Mouse (Mus musculus): Measurements from ENCODE around the gene Imp3. TPM values are rescaled to one million over a fixed set of nuclear protein-coding genes. Genes with fewer than 3 reads are reported as not detected.
"Not testable (repeated sequence)": the region's sequence is repeated elsewhere in the genome, so short reads cannot be mapped to it uniquely, and the experiment has no call there.

The Imp3 gene
- total RNA-seq, 1 experiment from 2014 or later: 87.2 TPM

- ATAC-seq (replicated peaks in 1 of 2; ENCODE audit: insufficient read depth in 1 of 2, low FRiP score in 2 of 2, low TSS enrichment in 1 of 2, low read depth in 1 of 2, poor library complexity in 2 of 2, severe bottlenecking in 2 of 2): not testable (repeated sequence)
These were observed 11.4 kb downstream of the Imp3 start for GRCm38 (mm10) chr9:56948699-56949098.

GRCm38 (mm10) chr9:56949767-56950166 is 12.5 kb downstream of the Imp3 start:
- no peak for ATAC-seq (replicated peaks in 1 of 2; ENCODE audit: insufficient read depth in 1 of 2, low FRiP score in 2 of 2, low TSS enrichment in 1 of 2, low read depth in 1 of 2, poor library complexity in 2 of 2, severe bottlenecking in 2 of 2)

- ATAC-seq (replicated peaks in 1 of 2; ENCODE audit: insufficient read depth in 1 of 2, low FRiP score in 2 of 2, low TSS enrichment in 1 of 2, low read depth in 1 of 2, poor library complexity in 2 of 2, severe bottlenecking in 2 of 2): peak; percentile 99 to 100
These were observed 13.4 kb downstream of the Imp3 start, which contains the start of gene Snupn for GRCm38 (mm10) chr9:56950414-56951400. TSS of gene Snupn (plus strand) at chr9:56950878.

GRCm38 (mm10) chr9:56953562-56953961 is 16.3 kb downstream of the Imp3 start:
- no peak for ATAC-seq (replicated peaks in 1 of 2; ENCODE audit: insufficient read depth in 1 of 2, low FRiP score in 2 of 2, low TSS enrichment in 1 of 2, low read depth in 1 of 2, poor library complexity in 2 of 2, severe bottlenecking in 2 of 2)

- no peak for ATAC-seq (replicated peaks in 1 of 2; ENCODE audit: insufficient read depth in 1 of 2, low FRiP score in 2 of 2, low TSS enrichment in 1 of 2, low read depth in 1 of 2, poor library complexity in 2 of 2, severe bottlenecking in 2 of 2)
These were observed 19.8 kb downstream of the Imp3 start for GRCm38 (mm10) chr9:56956966-56957675.

- ATAC-seq (replicated peaks in 1 of 2; ENCODE audit: insufficient read depth in 1 of 2, low FRiP score in 2 of 2, low TSS enrichment in 1 of 2, low read depth in 1 of 2, poor library complexity in 2 of 2, severe bottlenecking in 2 of 2): no peak
These were observed 21.4 kb downstream of the Imp3 start for GRCm38 (mm10) chr9:56958689-56959088.

- no peak for ATAC-seq (replicated peaks in 1 of 2; ENCODE audit: insufficient read depth in 1 of 2, low FRiP score in 2 of 2, low TSS enrichment in 1 of 2, low read depth in 1 of 2, poor library complexity in 2 of 2, severe bottlenecking in 2 of 2)
These were observed 24.3 kb downstream of the Imp3 start for GRCm38 (mm10) chr9:56961591-56961990.

- no peak for ATAC-seq (replicated peaks in 1 of 2; ENCODE audit: insufficient read depth in 1 of 2, low FRiP score in 2 of 2, low TSS enrichment in 1 of 2, low read depth in 1 of 2, poor library complexity in 2 of 2, severe bottlenecking in 2 of 2)
These were observed 32.9 kb downstream of the Imp3 start for GRCm38 (mm10) chr9:56970158-56970557.

- no peak for ATAC-seq (replicated peaks in 1 of 2; ENCODE audit: insufficient read depth in 1 of 2, low FRiP score in 2 of 2, low TSS enrichment in 1 of 2, low read depth in 1 of 2, poor library complexity in 2 of 2, severe bottlenecking in 2 of 2)
These were observed 36.8 kb downstream of the Imp3 start for GRCm38 (mm10) chr9:56973960-56974524.

GRCm38 (mm10) chr9:56975199-56975598 is 37.9 kb downstream of the Imp3 start:
- no peak for ATAC-seq (replicated peaks in 1 of 2; ENCODE audit: insufficient read depth in 1 of 2, low FRiP score in 2 of 2, low TSS enrichment in 1 of 2, low read depth in 1 of 2, poor library complexity in 2 of 2, severe bottlenecking in 2 of 2)

- ATAC-seq (replicated peaks in 1 of 2; ENCODE audit: insufficient read depth in 1 of 2, low FRiP score in 2 of 2, low TSS enrichment in 1 of 2, low read depth in 1 of 2, poor library complexity in 2 of 2, severe bottlenecking in 2 of 2): no peak
These were observed 42.9 kb downstream of the Imp3 start for GRCm38 (mm10) chr9:56980186-56980585.

GRCm38 (mm10) chr9:56981502-56981901 is 44.2 kb downstream of the Imp3 start:
- ATAC-seq (replicated peaks in 1 of 2; ENCODE audit: insufficient read depth in 1 of 2, low FRiP score in 2 of 2, low TSS enrichment in 1 of 2, low read depth in 1 of 2, poor library complexity in 2 of 2, severe bottlenecking in 2 of 2): no peak

Other genes starting within 250 kb of the Imp3 start
- gene Lingo1, start 141.0 kb upstream of the Imp3 start, total RNA-seq (2017): not detected in 2 replicates
- not detected in 2 replicates for gene Odf3l1, start 72.8 kb upstream of the Imp3 start, total RNA-seq (2017)
- not detected in 2 replicates for gene Cspg4, start 72.4 kb upstream of the Imp3 start, total RNA-seq (2017)
- 10.6 and 12.8 TPM in 2 replicates for gene Snx33, start 9.1 kb upstream of the Imp3 start, total RNA-seq (2017)
- 3.8 and 7.8 TPM in 2 replicates for gene Snupn, start 13.4 kb downstream of the Imp3 start, total RNA-seq (2017)
- 10.4 and 18.1 TPM in 2 replicates for gene Ptpn9, start 57.4 kb downstream of the Imp3 start, total RNA-seq (2017)
- gene Sin3a, start 134.6 kb downstream of the Imp3 start, total RNA-seq (2017): 122 and 136 TPM in 2 replicates
- gene Man2c1, start 193.2 kb downstream of the Imp3 start, total RNA-seq (2017): 42.8 and 58.5 TPM in 2 replicates
- gene Neil1, start 210.8 kb downstream of the Imp3 start, total RNA-seq (2017): 4.1 and 5.8 TPM in 2 replicates
- 50.9 and 121 TPM in 2 replicates for gene Commd4, start 220.9 kb downstream of the Imp3 start, total RNA-seq (2017)

All from hematopoietic stem cell, adult 5-6 weeks (primary cell).